Mouse (Mus musculus): ENCODE measurements at regions not wholly inside any gene's neighbourhood (a gene's known extent, or its start where the extent isn't known, plus 50 kb on each side); places are given as distances from the start of the nearest gene placed in this dataset.

DNA sequence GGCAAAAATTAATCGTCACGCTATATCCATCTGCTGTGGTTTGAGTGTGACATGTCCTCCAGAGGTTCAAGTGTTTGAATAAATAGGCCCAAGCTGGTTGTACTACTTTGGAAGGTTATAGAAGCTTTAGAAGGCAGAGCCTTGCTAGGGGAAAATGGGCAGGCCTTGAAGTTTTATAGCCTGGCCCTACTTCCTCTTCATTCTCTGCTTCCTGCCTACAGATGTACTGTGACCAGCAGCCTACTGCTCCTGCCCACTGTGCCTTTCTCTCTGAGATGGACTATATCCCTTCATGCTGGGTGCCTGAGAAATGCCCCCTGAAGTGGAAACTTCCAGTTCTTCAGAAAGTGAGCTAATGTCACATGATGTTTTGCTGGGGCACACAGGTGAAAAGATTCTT is 133.3 kb upstream of the Nrp1 start:
- Histone ChIP-seq H3K9ac (ENCODE audit: low read length) (no peak overlapping the region), H3K36me3 (ENCODE audit: control insufficient read depth, insufficient read depth, low read length) (no peaks in the 10 kb centered on the region), H3K27me3 (ENCODE audit: control insufficient read depth, insufficient read depth, low read length) (no peaks in the 10 kb centered on the region), H3K4me2 (ENCODE audit: low read length) (no peak overlapping the region), H3K9me3 (ENCODE audit: control insufficient read depth, low read length) (no peaks in the 10 kb centered on the region), H3K4me3 (ENCODE audit: control insufficient read depth in 1 of 2, insufficient read depth in 1 of 2, low read depth in 1 of 2, low read length in 2 of 2) (no peak overlapping the region), H3K27ac (replicated peaks in 1 of 2; ENCODE audit: control insufficient read depth in 1 of 2, insufficient read depth in 1 of 2, low read depth in 2 of 2, low read length in 2 of 2) (no peak overlapping the region), H3K4me1 (ENCODE audit: control insufficient read depth in 2 of 2, insufficient read depth in 2 of 2, low read length in 2 of 2) (peaks cover 6 to 28% of the 10 kb centered on the region in 2 experiments)
- 100% methylated on average over 2 of the region's 2 CpGs for WGBS
- ATAC-seq (ENCODE audit: insufficient number of reproducible peaks, insufficient read depth, low FRiP score, low read depth): no peak

DNA sequence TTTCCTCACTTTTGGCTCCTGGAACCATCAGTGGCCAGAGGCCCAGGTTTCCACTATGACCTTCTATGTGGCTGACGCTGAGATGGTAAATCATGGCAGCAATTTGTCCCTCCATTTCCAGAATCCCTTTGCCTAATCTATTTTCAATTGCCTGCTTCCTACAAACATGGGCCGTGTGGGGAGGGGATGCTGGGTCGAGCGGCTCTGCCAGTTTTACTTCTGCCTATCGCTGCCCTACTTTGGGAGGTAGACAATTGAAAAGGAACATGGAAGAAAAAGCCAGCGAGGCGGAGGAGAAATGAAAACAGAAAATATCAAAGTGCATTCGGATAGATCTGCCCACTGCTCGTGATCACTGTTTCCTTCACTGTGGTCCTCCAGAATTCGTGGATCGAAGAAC is 123.3 kb upstream of the Nrp1 start:
- WGBS: 84% methylated on average over 11 of the region's 11 CpGs
- no peaks in the 10 kb centered on the region for H3K9me3 ChIP-seq (ENCODE audit: control insufficient read depth, low read length)
- no peak overlapping the region for H3K27ac ChIP-seq (replicated peaks in 1 of 2; ENCODE audit: control insufficient read depth in 1 of 2, insufficient read depth in 1 of 2, low read depth in 2 of 2, low read length in 2 of 2)
- peaks cover 2 to 12% of the 10 kb centered on the region in 2 experiments; a peak in 2 of 4 replicates for H3K4me1 ChIP-seq (ENCODE audit: control insufficient read depth in 2 of 2, insufficient read depth in 2 of 2, low read length in 2 of 2)
- no peaks in the 10 kb centered on the region for H3K27me3 ChIP-seq (ENCODE audit: control insufficient read depth, insufficient read depth, low read length)
- no peak for ATAC-seq (ENCODE audit: insufficient number of reproducible peaks, insufficient read depth, low FRiP score, low read depth)
- no peak overlapping the region for H3K4me2 ChIP-seq (ENCODE audit: low read length)
- no peaks in the 10 kb centered on the region for H3K36me3 ChIP-seq (ENCODE audit: control insufficient read depth, insufficient read depth, low read length)
- no peak overlapping the region for H3K9ac ChIP-seq (ENCODE audit: low read length)
- H3K4me3 ChIP-seq (ENCODE audit: control insufficient read depth in 1 of 2, insufficient read depth in 1 of 2, low read depth in 1 of 2, low read length in 2 of 2): no peak overlapping the region

DNA sequence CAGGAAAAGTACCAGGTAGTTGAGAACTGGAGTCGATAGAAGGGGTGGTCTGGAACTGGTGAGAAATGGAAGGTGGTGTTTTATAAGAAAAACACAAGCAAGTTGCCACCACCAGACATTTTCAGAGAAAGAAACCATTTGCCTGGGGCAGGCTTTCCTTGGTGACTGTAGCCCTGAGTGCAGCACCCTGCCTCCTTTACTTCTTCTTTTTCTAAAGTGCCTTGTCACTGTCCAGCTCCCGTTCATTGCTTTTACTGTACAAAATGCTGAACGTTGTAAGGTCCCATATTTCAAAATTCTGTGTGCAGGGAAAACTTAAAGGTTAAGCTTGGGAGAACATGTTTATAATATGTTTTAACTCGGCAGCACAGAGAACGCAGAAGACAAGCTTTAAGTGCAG is 122.9 kb upstream of the Nrp1 start:
- H3K36me3 ChIP-seq (ENCODE audit: control insufficient read depth, insufficient read depth, low read length): no peaks in the 10 kb centered on the region
- no peak overlapping the region for H3K4me2 ChIP-seq (ENCODE audit: low read length)
- no peak overlapping the region for H3K4me3 ChIP-seq (ENCODE audit: control insufficient read depth in 1 of 2, insufficient read depth in 1 of 2, low read depth in 1 of 2, low read length in 2 of 2)
- H3K27me3 ChIP-seq (ENCODE audit: control insufficient read depth, insufficient read depth, low read length): no peaks in the 10 kb centered on the region
- ATAC-seq (ENCODE audit: insufficient number of reproducible peaks, insufficient read depth, low FRiP score, low read depth): no peak
- peaks cover 2 to 12% of the 10 kb centered on the region in 2 experiments; a peak in 2 of 4 replicates for H3K4me1 ChIP-seq (ENCODE audit: control insufficient read depth in 2 of 2, insufficient read depth in 2 of 2, low read length in 2 of 2)
- H3K9me3 ChIP-seq (ENCODE audit: control insufficient read depth, low read length): no peaks in the 10 kb centered on the region
- H3K9ac ChIP-seq (ENCODE audit: low read length): no peak overlapping the region
- 79% methylated on average over 5 of the region's 5 CpGs for WGBS
- H3K27ac ChIP-seq (replicated peaks in 1 of 2; ENCODE audit: control insufficient read depth in 1 of 2, insufficient read depth in 1 of 2, low read depth in 2 of 2, low read length in 2 of 2): no peak overlapping the region

DNA sequence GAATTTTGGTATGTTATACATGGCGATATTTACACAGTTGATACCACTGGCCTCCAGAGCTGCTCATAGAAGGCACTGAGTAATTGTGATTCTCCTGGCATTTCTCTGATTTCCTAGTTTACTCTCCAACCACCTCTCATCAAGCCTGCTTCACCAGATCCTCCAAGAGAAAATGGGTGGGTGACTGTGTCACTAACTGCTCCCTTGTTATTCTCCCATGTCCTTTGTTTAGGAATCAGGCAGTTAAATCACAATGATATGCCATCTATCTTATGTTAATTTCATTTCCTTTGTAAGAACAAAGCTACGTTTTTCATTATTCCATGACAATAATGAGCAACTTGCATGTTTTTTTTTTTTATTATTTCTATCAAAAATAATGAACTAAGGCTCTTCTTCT is 122.3 kb upstream of the Nrp1 start:
- no peaks in the 10 kb centered on the region for H3K27me3 ChIP-seq (ENCODE audit: control insufficient read depth, insufficient read depth, low read length)
- peaks cover 2 to 12% of the 10 kb centered on the region in 2 experiments; a peak in 2 of 4 replicates for H3K4me1 ChIP-seq (ENCODE audit: control insufficient read depth in 2 of 2, insufficient read depth in 2 of 2, low read length in 2 of 2)
- 89% methylated on average over 2 of the region's 2 CpGs for WGBS
- H3K36me3 ChIP-seq (ENCODE audit: control insufficient read depth, insufficient read depth, low read length): no peaks in the 10 kb centered on the region
- H3K4me2 ChIP-seq (ENCODE audit: low read length): no peak overlapping the region
- no peaks in the 10 kb centered on the region for H3K9me3 ChIP-seq (ENCODE audit: control insufficient read depth, low read length)
- no peak overlapping the region for H3K4me3 ChIP-seq (ENCODE audit: control insufficient read depth in 1 of 2, insufficient read depth in 1 of 2, low read depth in 1 of 2, low read length in 2 of 2)
- ATAC-seq (ENCODE audit: insufficient number of reproducible peaks, insufficient read depth, low FRiP score, low read depth): no peak
- no peak overlapping the region for H3K27ac ChIP-seq (replicated peaks in 1 of 2; ENCODE audit: control insufficient read depth in 1 of 2, insufficient read depth in 1 of 2, low read depth in 2 of 2, low read length in 2 of 2)
- H3K9ac ChIP-seq (ENCODE audit: low read length): no peak overlapping the region

DNA sequence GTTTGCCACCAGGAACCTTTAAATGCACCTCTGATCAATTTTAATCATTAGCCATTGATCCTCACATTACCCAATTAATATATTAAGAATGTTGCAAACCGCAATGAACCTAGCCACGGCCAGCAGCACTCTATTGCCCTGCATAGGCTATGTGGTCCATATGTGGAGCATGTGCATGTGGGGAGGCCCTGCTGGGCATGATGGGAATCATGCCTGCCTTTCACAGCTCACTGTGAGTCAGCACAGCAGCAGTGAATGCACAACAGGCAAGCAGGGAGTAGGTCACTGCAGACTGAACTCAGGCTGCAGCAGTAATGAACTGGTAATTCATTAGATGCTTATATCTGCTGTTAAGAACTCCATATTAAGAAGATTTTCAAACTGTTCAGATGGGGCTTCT is 119.5 kb upstream of the Nrp1 start:
- no peak for ATAC-seq (ENCODE audit: insufficient number of reproducible peaks, insufficient read depth, low FRiP score, low read depth)
- H3K4me3 ChIP-seq (ENCODE audit: control insufficient read depth in 1 of 2, insufficient read depth in 1 of 2, low read depth in 1 of 2, low read length in 2 of 2): no peak overlapping the region
- no peaks in the 10 kb centered on the region for H3K27me3 ChIP-seq (ENCODE audit: control insufficient read depth, insufficient read depth, low read length)
- H3K36me3 ChIP-seq (ENCODE audit: control insufficient read depth, insufficient read depth, low read length): no peaks in the 10 kb centered on the region
- H3K9ac ChIP-seq (ENCODE audit: low read length): no peak overlapping the region
- no peak overlapping the region for H3K4me2 ChIP-seq (ENCODE audit: low read length)
- no peak overlapping the region for H3K27ac ChIP-seq (replicated peaks in 1 of 2; ENCODE audit: control insufficient read depth in 1 of 2, insufficient read depth in 1 of 2, low read depth in 2 of 2, low read length in 2 of 2)
- peaks cover 2 to 10% of the 10 kb centered on the region in 2 experiments; a peak in 2 of 4 replicates for H3K4me1 ChIP-seq (ENCODE audit: control insufficient read depth in 2 of 2, insufficient read depth in 2 of 2, low read length in 2 of 2)
- H3K9me3 ChIP-seq (ENCODE audit: control insufficient read depth, low read length): no peaks in the 10 kb centered on the region
- WGBS: 88% methylated on average over 2 of the region's 2 CpGs

DNA sequence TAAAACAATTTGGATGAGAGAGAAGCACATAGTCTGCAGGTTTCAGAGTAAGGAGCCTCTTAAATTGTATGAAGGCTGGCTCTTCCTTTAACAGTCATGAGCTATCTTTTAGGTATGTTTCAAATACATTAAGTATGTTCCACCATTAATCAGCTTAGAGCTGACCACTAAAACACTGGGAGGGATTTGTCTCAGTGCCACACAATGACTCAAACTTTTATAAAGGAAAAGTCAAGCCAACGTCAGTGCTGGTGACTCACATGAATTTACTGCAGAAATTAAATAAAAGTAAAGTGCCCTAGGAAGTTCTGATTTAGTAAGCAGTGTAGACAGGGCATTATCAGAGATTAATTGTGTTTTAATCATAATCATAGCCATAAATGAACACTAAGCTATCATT is 118.6 kb upstream of the Nrp1 start:
- Histone ChIP-seq H3K4me3 (ENCODE audit: control insufficient read depth in 1 of 2, insufficient read depth in 1 of 2, low read depth in 1 of 2, low read length in 2 of 2) (no peak overlapping the region), H3K9me3 (ENCODE audit: control insufficient read depth, low read length) (no peaks in the 10 kb centered on the region), H3K4me2 (ENCODE audit: low read length) (no peak overlapping the region), H3K27me3 (ENCODE audit: control insufficient read depth, insufficient read depth, low read length) (no peaks in the 10 kb centered on the region), H3K4me1 (ENCODE audit: control insufficient read depth in 2 of 2, insufficient read depth in 2 of 2, low read length in 2 of 2) (peaks cover 1 to 10% of the 10 kb centered on the region in 2 experiments; a peak in 2 of 4 replicates), H3K36me3 (ENCODE audit: control insufficient read depth, insufficient read depth, low read length) (no peaks in the 10 kb centered on the region), H3K9ac (ENCODE audit: low read length) (no peak overlapping the region), H3K27ac (replicated peaks in 1 of 2; ENCODE audit: control insufficient read depth in 1 of 2, insufficient read depth in 1 of 2, low read depth in 2 of 2, low read length in 2 of 2) (no peak overlapping the region)
- 54% methylated on average over 1 of the region's 1 CpGs for WGBS
- no peak for ATAC-seq (ENCODE audit: insufficient number of reproducible peaks, insufficient read depth, low FRiP score, low read depth)

DNA sequence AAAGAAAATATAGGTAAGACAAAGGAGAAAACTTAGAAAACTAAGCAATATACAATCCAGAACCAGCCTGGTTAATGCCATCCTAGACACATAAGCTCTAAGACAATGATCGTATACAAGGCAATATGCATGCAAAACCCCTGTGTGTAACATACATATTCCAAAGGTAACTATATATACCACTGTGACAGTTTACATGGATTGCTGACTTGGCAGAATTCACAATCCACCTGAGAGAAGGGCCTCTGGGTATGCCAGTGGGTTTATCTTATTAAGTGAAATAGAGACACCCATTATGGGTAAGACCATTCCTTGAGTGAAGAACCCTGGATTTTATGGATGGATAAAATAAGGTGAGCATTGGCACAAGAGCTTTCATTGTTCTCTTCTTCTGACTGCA is 117.2 kb upstream of the Nrp1 start:
- WGBS: 93% methylated on average over 1 of the region's 1 CpGs
- Histone ChIP-seq H3K9me3 (ENCODE audit: control insufficient read depth, low read length) (no peaks in the 10 kb centered on the region), H3K4me1 (ENCODE audit: control insufficient read depth in 2 of 2, insufficient read depth in 2 of 2, low read length in 2 of 2) (peaks cover 0 to 10% of the 10 kb centered on the region in 2 experiments; a peak in 2 of 4 replicates), H3K27ac (replicated peaks in 1 of 2; ENCODE audit: control insufficient read depth in 1 of 2, insufficient read depth in 1 of 2, low read depth in 2 of 2, low read length in 2 of 2) (no peak overlapping the region), H3K4me3 (ENCODE audit: control insufficient read depth in 1 of 2, insufficient read depth in 1 of 2, low read depth in 1 of 2, low read length in 2 of 2) (no peak overlapping the region), H3K36me3 (ENCODE audit: control insufficient read depth, insufficient read depth, low read length) (no peaks in the 10 kb centered on the region), H3K27me3 (ENCODE audit: control insufficient read depth, insufficient read depth, low read length) (no peaks in the 10 kb centered on the region), H3K9ac (ENCODE audit: low read length) (no peak overlapping the region), H3K4me2 (ENCODE audit: low read length) (no peak overlapping the region)
- ATAC-seq (ENCODE audit: insufficient number of reproducible peaks, insufficient read depth, low FRiP score, low read depth): no peak

DNA sequence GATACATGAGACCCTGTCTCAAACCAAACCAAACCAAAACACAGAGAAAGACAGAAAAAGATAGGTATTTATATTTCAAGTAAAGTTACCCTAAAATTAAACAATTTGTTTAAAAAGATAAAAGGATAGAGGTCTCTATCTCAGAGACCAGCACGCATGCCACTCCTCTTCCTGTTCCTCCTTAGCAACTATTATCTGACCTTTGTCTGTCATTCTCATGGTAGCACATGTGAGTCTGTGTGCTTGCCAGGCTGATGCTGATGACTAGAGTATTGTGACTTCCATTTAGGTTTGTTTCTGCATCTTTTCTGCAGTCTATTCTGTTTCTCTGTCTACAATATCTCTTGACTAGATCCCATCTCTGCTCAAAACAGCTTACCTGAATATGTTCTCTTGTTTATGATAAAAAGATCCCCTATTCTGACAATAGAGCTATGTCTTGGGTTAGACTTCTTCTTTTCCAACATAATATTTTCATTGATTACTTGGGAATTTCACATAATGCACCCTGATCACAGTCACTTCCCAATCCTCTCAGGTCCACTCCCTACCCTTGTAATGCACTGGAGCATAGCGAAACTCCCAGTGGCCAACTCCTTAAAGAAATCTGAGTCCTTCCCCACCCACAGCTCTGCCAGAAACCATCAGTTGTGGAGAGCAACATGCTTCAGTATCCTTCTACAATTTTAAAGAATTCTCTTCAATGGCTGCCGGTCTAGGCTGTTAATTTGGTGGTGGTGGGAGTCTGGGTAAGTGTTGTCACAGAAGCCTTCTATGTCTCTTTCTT is 115.7 kb upstream of the Nrp1 start:
- no peak overlapping the region for H3K4me2 ChIP-seq (ENCODE audit: low read length)
- no peak for ATAC-seq (ENCODE audit: insufficient number of reproducible peaks, insufficient read depth, low FRiP score, low read depth)
- H3K4me3 ChIP-seq (ENCODE audit: control insufficient read depth in 1 of 2, insufficient read depth in 1 of 2, low read depth in 1 of 2, low read length in 2 of 2): no peak overlapping the region
- no peaks in the 10 kb centered on the region for H3K9me3 ChIP-seq (ENCODE audit: control insufficient read depth, low read length)
- no peaks in the 10 kb centered on the region for H3K36me3 ChIP-seq (ENCODE audit: control insufficient read depth, insufficient read depth, low read length)
- no peak overlapping the region for H3K9ac ChIP-seq (ENCODE audit: low read length)
- H3K27me3 ChIP-seq (ENCODE audit: control insufficient read depth, insufficient read depth, low read length): no peaks in the 10 kb centered on the region
- H3K4me1 ChIP-seq (ENCODE audit: control insufficient read depth in 2 of 2, insufficient read depth in 2 of 2, low read length in 2 of 2): peaks cover 0 to 3% of the 10 kb centered on the region in 2 experiments; a peak in 2 of 4 replicates
- 89% methylated on average over 3 of the region's 3 CpGs for WGBS
- no peak overlapping the region for H3K27ac ChIP-seq (replicated peaks in 1 of 2; ENCODE audit: control insufficient read depth in 1 of 2, insufficient read depth in 1 of 2, low read depth in 2 of 2, low read length in 2 of 2)
